Mouse (Mus musculus): ENCODE data around the gene Pigr. TPM values are rescaled to one million over a fixed set of nuclear protein-coding genes. Genes with fewer than 3 reads are reported as not detected.

Gene Pigr
- total and polyA plus RNA-seq, 2 experiments from 2014 or later = not detected

- 72% methylated on average over 4 of the region's 4 CpGs for WGBS
- Histone ChIP-seq H3K27ac (ENCODE audit: low read depth, low read length) (no peak overlapping the region), H3K36me3 (ENCODE audit: insufficient read depth) (no peaks in the 10 kb centered on the region), H3K4me3 (ENCODE audit: low read depth, low read length) (no peak overlapping the region), H3K4me1 (ENCODE audit: insufficient read depth) (no peaks in the 10 kb centered on the region), H3K4me2 (ENCODE audit: low read depth) (no peak overlapping the region), H3K27me3 (ENCODE audit: insufficient read depth, low read length) (no peaks in the 10 kb centered on the region), H3K9ac (no peak overlapping the region), H3K9me3 (ENCODE audit: low read length) (no peaks in the 10 kb centered on the region)
- no peak for DNase-seq
- no peak for TF ChIP-seq CTCF (IDR thresholded peaks at IDR 0.05; ENCODE audit: low read depth)
- ATAC-seq = no peak
Measured at GRCm38 (mm10) chr1:130828656-130829055, 2.2 kb downstream of the Pigr start.

DNA sequence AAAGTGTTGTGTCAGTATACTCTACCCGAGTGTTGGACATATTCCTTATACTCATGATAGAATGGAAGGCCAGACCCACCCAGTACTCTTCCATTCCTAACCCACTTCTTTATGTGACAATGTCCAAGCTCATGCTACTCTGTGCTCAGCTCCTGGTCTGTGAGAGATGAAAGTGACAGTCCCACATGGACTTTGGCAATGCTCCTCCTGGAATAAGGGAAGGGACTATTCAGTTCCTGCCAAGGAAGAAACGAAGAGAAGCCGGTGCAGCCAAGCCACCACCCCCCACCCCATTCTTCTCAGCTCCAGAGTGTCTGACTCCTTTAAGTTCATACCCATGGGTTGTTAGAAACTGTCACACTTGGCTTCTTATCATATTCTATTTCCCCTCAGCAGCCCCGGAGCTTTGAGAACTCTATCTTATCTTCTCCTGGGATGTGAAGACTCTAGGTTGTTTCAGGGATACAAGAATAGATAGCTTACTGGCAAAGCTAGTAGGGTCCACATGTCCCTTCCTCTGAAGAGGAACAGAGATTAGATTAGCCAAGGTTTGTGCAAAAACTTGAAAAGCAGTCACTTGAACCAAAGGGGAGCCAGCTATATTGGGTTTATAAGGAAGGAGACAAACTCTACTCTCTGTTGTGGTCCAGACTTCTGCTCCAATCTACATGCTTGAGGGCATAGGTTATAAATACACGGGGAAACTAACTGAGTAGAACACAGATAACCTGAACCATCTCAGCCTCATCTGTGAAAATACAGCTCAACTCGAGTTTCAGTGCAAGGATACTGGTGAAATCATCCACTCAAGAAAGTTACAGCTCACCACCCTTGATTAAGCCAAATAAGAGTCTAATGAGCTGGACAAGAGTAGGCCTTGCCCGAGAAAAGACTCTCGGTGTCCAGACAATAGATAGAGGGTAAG is 3.7 kb downstream of the Pigr start:
- H3K27ac ChIP-seq (ENCODE audit: low read depth, low read length) = no peak overlapping the region
- H3K9ac ChIP-seq = no peak overlapping the region
- no peaks in the 10 kb centered on the region for H3K9me3 ChIP-seq (ENCODE audit: low read length)
- 74% methylated on average over 8 of the region's 8 CpGs for WGBS
- ATAC-seq (no peak), DNase-seq (no peak)
- no peaks in the 10 kb centered on the region for H3K27me3 ChIP-seq (ENCODE audit: insufficient read depth, low read length)
- no peak overlapping the region for H3K4me3 ChIP-seq (ENCODE audit: low read depth, low read length)
- TF ChIP-seq CTCF (IDR thresholded peaks at IDR 0.05; ENCODE audit: low read depth) = no peak
- H3K36me3 ChIP-seq (ENCODE audit: insufficient read depth) = no peaks in the 10 kb centered on the region
- H3K4me1 ChIP-seq (ENCODE audit: insufficient read depth) = no peaks in the 10 kb centered on the region
- H3K4me2 ChIP-seq (ENCODE audit: low read depth) = no peak overlapping the region

DNA sequence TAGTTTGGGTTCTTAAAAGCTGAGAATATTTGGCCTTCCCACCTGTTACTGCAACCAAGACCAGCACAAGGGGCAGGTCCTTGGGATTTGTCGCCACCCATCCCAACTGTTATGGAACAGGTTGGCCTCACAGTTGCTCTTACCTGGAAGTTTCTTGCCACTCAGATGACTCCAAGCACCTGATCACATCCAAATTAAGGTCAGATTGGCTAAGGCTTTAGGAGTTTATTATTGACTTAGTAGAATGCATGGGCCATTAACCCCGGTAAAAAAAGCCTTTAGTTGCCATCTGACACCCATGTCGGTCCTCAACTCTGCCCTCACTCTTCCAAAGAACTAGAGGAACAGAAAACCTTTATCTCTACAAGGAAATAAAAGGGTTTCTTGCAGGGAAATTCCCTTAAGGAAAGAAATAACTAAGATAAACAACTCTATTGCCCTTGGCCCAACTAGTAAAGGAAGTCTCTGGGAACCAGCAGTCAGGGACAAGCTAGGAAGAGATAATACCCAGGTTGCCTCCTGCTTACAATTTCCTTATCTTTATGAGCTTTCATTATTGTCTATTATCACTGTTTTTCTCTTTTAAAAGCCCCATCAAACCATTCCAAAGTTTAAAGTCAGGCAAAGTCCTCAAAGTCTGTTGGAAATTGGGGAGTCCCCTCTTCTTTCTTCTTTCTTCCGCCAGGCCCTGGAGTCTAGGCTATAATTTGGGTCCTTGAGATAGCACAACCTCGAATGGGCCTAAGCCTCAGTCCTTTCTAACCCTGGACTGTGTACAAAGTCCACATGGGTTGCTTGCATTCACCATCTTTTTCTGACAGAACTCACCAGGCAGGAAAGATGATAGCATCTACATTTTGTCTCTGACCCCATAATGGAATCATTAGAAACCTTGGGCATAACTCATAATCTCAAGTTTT is 6.0 kb downstream of the Pigr start:
- Histone ChIP-seq H3K36me3 (ENCODE audit: insufficient read depth) (no peaks in the 10 kb centered on the region), H3K27me3 (ENCODE audit: insufficient read depth, low read length) (no peaks in the 10 kb centered on the region), H3K4me2 (ENCODE audit: low read depth) (no peak overlapping the region), H3K4me1 (ENCODE audit: insufficient read depth) (no peaks in the 10 kb centered on the region), H3K4me3 (ENCODE audit: low read depth, low read length) (no peak overlapping the region), H3K9ac (no peak overlapping the region), H3K9me3 (ENCODE audit: low read length) (no peaks in the 10 kb centered on the region), H3K27ac (ENCODE audit: low read depth, low read length) (no peak overlapping the region)
- DNase-seq (no peak), ATAC-seq (no peak)
- TF ChIP-seq CTCF (IDR thresholded peaks at IDR 0.05; ENCODE audit: low read depth) = no peak
- WGBS = 83% methylated on average over 5 of the region's 5 CpGs

DNA sequence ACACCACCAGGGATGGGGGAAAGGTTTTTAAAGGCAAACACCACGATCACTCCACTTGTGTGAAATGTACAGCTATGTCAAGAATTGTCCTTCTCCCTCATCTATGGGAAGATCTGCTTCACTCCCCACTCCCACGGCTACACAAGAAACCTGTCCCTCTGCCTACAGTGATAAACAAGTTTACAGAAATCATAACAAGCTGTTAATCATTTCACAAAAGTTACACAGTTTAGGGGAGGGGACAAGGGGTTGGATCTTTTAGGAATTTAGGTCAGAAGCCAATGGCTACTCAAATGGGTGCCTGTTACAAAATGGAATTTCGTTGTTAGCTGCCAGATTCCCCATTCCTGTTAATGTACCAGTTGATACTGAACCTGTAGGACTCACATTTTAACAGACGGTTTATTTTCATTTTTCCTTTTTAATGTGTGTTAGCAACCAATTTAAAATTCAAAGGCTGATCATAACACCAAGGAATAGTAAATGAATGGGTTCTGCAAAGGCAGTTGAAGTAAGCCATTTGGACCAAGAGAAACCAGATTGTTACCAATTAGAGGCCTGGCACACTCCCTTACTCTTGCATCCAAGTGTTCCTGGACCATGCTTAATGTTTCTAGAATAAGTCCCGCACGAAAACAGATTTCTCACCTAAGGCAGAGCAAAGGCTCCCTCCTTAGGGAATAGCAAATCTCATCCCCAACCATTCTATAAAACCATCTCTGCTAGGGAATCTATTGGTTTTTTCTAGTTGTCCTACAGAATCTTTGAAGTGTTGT is 8.9 kb downstream of the Pigr start:
- DNase-seq = peak; percentile 77
- 64% methylated on average over 6 of the region's 6 CpGs for WGBS
- no peak overlapping the region for H3K4me2 ChIP-seq (ENCODE audit: low read depth)
- H3K4me1 ChIP-seq (ENCODE audit: insufficient read depth) = no peaks in the 10 kb centered on the region
- H3K9ac ChIP-seq = no peak overlapping the region
- no peaks in the 10 kb centered on the region for H3K9me3 ChIP-seq (ENCODE audit: low read length)
- TF ChIP-seq CTCF (IDR thresholded peaks at IDR 0.05; ENCODE audit: low read depth) = no peak
- no peak overlapping the region for H3K27ac ChIP-seq (ENCODE audit: low read depth, low read length)
- no peaks in the 10 kb centered on the region for H3K36me3 ChIP-seq (ENCODE audit: insufficient read depth)
- no peaks in the 10 kb centered on the region for H3K27me3 ChIP-seq (ENCODE audit: insufficient read depth, low read length)
- ATAC-seq = peak; percentile 77
- H3K4me3 ChIP-seq (ENCODE audit: low read depth, low read length) = no peak overlapping the region

DNA sequence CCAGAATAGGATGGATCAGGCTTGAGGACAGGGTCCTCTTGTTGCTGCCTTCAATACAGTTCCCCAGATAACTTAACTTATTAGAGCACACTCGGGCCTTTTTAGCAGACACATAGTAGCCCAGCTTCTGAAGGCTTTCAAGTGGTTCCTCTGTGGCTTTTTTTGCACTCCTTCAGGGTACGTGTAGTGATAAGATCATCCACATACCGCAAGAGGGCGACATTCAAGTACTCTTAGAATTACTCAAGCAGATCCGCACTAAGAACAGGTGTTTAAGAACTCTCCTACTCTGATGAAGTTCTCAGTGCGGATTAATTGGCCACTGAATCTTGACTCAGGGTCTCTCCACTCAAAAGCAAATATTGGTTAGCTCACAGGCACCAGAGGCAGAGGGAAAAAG is 11.8 kb downstream of the Pigr start:
- H3K4me1 ChIP-seq (ENCODE audit: insufficient read depth) = no peaks in the 10 kb centered on the region
- no peak overlapping the region for H3K4me2 ChIP-seq (ENCODE audit: low read depth)
- H3K4me3 ChIP-seq (ENCODE audit: low read depth, low read length) = no peak overlapping the region
- H3K27ac ChIP-seq (ENCODE audit: low read depth, low read length) = no peak overlapping the region
- TF ChIP-seq CTCF (IDR thresholded peaks at IDR 0.05; ENCODE audit: low read depth) = peak; percentile 13; the same call in 1 of the 2 replicates
- no peaks in the 10 kb centered on the region for H3K36me3 ChIP-seq (ENCODE audit: insufficient read depth)
- no peak for ATAC-seq
- no peak overlapping the region for H3K9ac ChIP-seq
- no peaks in the 10 kb centered on the region for H3K9me3 ChIP-seq (ENCODE audit: low read length)
- no peaks in the 10 kb centered on the region for H3K27me3 ChIP-seq (ENCODE audit: insufficient read depth, low read length)
- 68% methylated on average over 6 of the region's 6 CpGs for WGBS
- DNase-seq = peak; percentile 7

DNA sequence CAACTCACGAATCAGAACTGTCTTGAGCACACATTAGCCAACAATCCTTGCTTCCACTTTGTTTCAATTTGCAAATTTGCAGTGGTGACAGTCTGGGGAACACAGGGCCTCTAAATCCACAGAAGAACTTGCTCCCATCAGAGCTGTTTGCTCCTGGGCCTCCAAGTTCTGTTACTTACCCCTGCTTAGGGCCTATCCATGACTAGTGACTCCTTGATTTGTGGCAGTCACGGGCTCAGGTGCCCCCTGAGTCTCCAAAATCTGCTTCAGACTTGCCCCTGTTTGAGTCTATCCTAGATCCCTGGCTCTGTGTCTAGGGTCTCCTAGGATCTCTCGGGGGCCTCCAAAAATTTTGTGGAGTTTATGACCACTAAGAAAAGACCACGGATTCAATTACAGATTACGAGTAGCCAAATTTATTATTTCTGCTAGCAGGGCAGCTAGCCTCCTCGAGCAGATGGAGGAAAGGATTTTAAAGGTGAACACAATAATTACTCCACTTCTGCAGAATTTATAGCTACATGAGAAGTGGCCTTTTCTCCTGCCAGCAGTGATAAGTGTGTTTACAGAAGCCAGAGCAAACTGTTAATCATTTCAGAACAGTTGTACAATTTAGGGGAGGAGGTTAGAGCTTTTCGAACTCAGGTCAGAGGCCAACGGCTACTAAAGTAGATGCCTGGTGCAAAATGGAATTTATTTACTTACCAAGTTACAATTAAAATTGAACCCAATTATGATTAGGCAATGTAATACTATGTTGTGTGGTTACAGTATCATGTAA is 14.3 kb downstream of the Pigr start:
- H3K27ac ChIP-seq (ENCODE audit: low read depth, low read length) = no peak overlapping the region
- DNase-seq (no peak), ATAC-seq (no peak)
- H3K27me3 ChIP-seq (ENCODE audit: insufficient read depth, low read length) = no peaks in the 10 kb centered on the region
- TF ChIP-seq CTCF (IDR thresholded peaks at IDR 0.05; ENCODE audit: low read depth) = no peak
- no peaks in the 10 kb centered on the region for H3K9me3 ChIP-seq (ENCODE audit: low read length)
- H3K4me2 ChIP-seq (ENCODE audit: low read depth) = no peak overlapping the region
- H3K4me3 ChIP-seq (ENCODE audit: low read depth, low read length) = no peak overlapping the region
- no peak overlapping the region for H3K9ac ChIP-seq
- WGBS = 85% methylated on average over 8 of the region's 8 CpGs
- H3K36me3 ChIP-seq (ENCODE audit: insufficient read depth) = no peaks in the 10 kb centered on the region
- H3K4me1 ChIP-seq (ENCODE audit: insufficient read depth) = no peaks in the 10 kb centered on the region

Data from forebrain, postnatal 0 days (tissue).